Comparison of ENCODE assay signal across 14 mouse cellular contexts in the genomic region with DNA sequence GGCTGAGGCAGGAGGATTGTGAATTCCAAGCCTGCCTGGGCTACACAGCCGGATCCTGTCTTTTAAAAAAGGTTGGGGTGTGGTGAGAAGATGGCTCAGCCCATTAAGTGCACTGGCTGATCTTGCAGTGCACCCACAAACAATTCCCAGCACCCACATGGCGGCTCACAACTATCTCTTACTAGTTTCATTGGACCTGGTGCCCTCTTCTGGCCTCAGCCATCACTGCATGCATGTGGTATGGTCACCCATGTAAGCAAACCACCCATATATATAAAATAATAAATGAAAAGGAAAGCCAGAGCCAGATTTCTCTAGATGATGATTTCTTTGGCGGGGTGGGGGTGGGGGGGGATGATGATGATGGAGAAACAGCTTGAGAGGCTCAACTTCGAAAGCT. TPM values are rescaled to one million over a fixed set of nuclear protein-coding genes. Genes with fewer than 3 reads are reported as not detected.
DNase-seq lines count a peak whose midpoint lies in the region; ATAC-seq and TF ChIP-seq lines count a peak whose summit lies in the region.
"Had no signal": no experiment of that assay in that cellular context is flagged by ENCODE, and none has a peak within 500 bp of the region (broad histone marks: within the 10 kb centered on the region; RNA-seq: fewer than 3 reads in every experiment).

No protein-coding gene starts in this region.

- no peak overlapping the region for H3K9ac ChIP-seq in heart, adult 2 months (ENCODE audit: low read depth, low read length)
- H3K9ac ChIP-seq in midbrain, postnatal 0 days (replicated peaks; ENCODE audit: low read length, poor library complexity, severe bottlenecking), result no peak overlapping the region
- no peak overlapping the region for H3K9ac ChIP-seq in midbrain, embryonic 13.5 days (replicated peaks)
- H3K9ac ChIP-seq: limb, embryonic 13.5 days had no signal

- H3K4me2 ChIP-seq in midbrain, postnatal 0 days (ENCODE audit: low read depth, low read length, poor library complexity, severe bottlenecking), result no peak overlapping the region
- no peak overlapping the region for H3K4me2 ChIP-seq in midbrain, embryonic 13.5 days (replicated peaks)
- H3K4me2 ChIP-seq: limb, embryonic 13.5 days had no signal

- no peaks in the 10 kb centered on the region for H3K27me3 ChIP-seq in heart, adult 2 months (ENCODE audit: control insufficient read depth, insufficient read depth, low read length)
- no peaks in the 10 kb centered on the region for H3K27me3 ChIP-seq in heart, embryonic 10.5 days (ENCODE audit: insufficient read depth, poor library complexity, severe bottlenecking)
- no peaks in the 10 kb centered on the region for H3K27me3 ChIP-seq in midbrain, postnatal 0 days (ENCODE audit: insufficient read depth, low read length)
- H3K27me3 ChIP-seq in midbrain, embryonic 13.5 days, result no peaks in the 10 kb centered on the region
- H3K27me3 ChIP-seq: limb, embryonic 13.5 days; Patski had no signal

- H3K4me1 ChIP-seq in heart, adult 2 months (ENCODE audit: control insufficient read depth, insufficient read depth, low read length), result peaks cover 11% of the 10 kb centered on the region
- H3K4me1 ChIP-seq in heart, embryonic 10.5 days, result peaks cover 28% of the 10 kb centered on the region
- peaks cover 9% of the 10 kb centered on the region for H3K4me1 ChIP-seq in midbrain, postnatal 0 days (ENCODE audit: insufficient read depth, low read length)
- peaks cover 27% of the 10 kb centered on the region for H3K4me1 ChIP-seq in midbrain, embryonic 13.5 days (replicated peaks)
- peaks cover 16% of the 10 kb centered on the region for H3K4me1 ChIP-seq in olfactory bulb, adult 2 months (ENCODE audit: control insufficient read depth, insufficient read depth, low read length)

- DNase-seq in heart, adult 2 months, result no peak
- DNase-seq in heart, embryonic 10.5 days (ENCODE audit: low spot score), result no peak
- DNase-seq in midbrain, postnatal 0 days (ENCODE audit: low spot score), result no peak
- peak; percentile 66 for DNase-seq in ZHBTc4 (ENCODE audit: low read depth, low spot score)
- DNase-seq in kidney, adult 18-20 months, result no peak
- no peak for DNase-seq in urinary bladder, adult 18-20 months (ENCODE audit: low spot score in 2 of 2)
- DNase-seq: gastrocnemius, postnatal 14 days; thymus, adult 18-20 months had no signal

- ATAC-seq in midbrain, postnatal 0 days (ENCODE audit: low FRiP score), result no peak
- no peak for ATAC-seq in midbrain, embryonic 13.5 days
- ATAC-seq: midbrain, embryonic 16.5 days; Patski had no signal

- no peak overlapping the region for H3K27ac ChIP-seq in heart, adult 2 months
- no peak overlapping the region for H3K27ac ChIP-seq in heart, embryonic 10.5 days
- no peak overlapping the region for H3K27ac ChIP-seq in midbrain, postnatal 0 days (ENCODE audit: low read depth, low read length)
- H3K27ac ChIP-seq in midbrain, embryonic 13.5 days, result no peak overlapping the region
- H3K27ac ChIP-seq in olfactory bulb, adult 2 months (ENCODE audit: insufficient read depth, low read depth, low read length), result no peak overlapping the region
- H3K27ac ChIP-seq: limb, embryonic 13.5 days had no signal

- WGBS in heart, adult 2 months, result 93% methylated on average over 4 of the region's 4 CpGs
- WGBS in heart, embryonic 10.5 days, result 89% methylated on average over 4 of the region's 4 CpGs
- WGBS in midbrain, postnatal 0 days, result 93% methylated on average over 4 of the region's 4 CpGs
- 89% methylated on average over 4 of the region's 4 CpGs for WGBS in midbrain, embryonic 13.5 days
- 94% methylated on average over 4 of the region's 4 CpGs for whole genome bisulfite sequencing in olfactory bulb, adult 2 months

- no peaks in the 10 kb centered on the region for H3K79me2 ChIP-seq in heart, adult 2 months (replicated peaks; ENCODE audit: control insufficient read depth, insufficient read depth, low read length)

- no peak for TF ChIP-seq EP300 in heart, adult 2 months (IDR thresholded peaks at IDR 0.05; ENCODE audit: insufficient read depth, low read depth, low read length)

- H3K9me3 ChIP-seq in heart, embryonic 10.5 days, result no peaks in the 10 kb centered on the region
- H3K9me3 ChIP-seq in midbrain, postnatal 0 days (ENCODE audit: low read length), result no peaks in the 10 kb centered on the region
- no peaks in the 10 kb centered on the region for H3K9me3 ChIP-seq in midbrain, embryonic 13.5 days
- H3K9me3 ChIP-seq: limb, embryonic 13.5 days had no signal

- intact Hi-C loops in heart, adult 2 months (cut with DNase I), result loop anchor here (5.0 kb wide), 1 partner anchor 107 kb away; the partner anchor contains the start of gene Mark4

- no peaks in the 10 kb centered on the region; the same call in 1 of the 2 replicates for H3K36me3 ChIP-seq in heart, adult 2 months (ENCODE audit: control insufficient read depth, insufficient read depth, low read length)
- peaks cover 40% of the 10 kb centered on the region for H3K36me3 ChIP-seq in heart, embryonic 10.5 days
- peaks cover 23% of the 10 kb centered on the region for H3K36me3 ChIP-seq in midbrain, postnatal 0 days (ENCODE audit: insufficient read depth, low read length)
- H3K36me3 ChIP-seq in midbrain, embryonic 13.5 days, result peaks cover 38% of the 10 kb centered on the region

- no peak overlapping the region for H3K4me3 ChIP-seq in heart, adult 2 months
- no peak overlapping the region for H3K4me3 ChIP-seq in heart, embryonic 10.5 days
- no peak overlapping the region for H3K4me3 ChIP-seq in midbrain, postnatal 0 days (ENCODE audit: low read depth, low read length)
- H3K4me3 ChIP-seq in midbrain, embryonic 13.5 days (replicated peaks), result no peak overlapping the region
- H3K4me3 ChIP-seq in olfactory bulb, adult 2 months (ENCODE audit: insufficient read depth, low read depth, low read length), result no peak overlapping the region
- H3K4me3 ChIP-seq: limb, embryonic 13.5 days had no signal

- no peak for TF ChIP-seq POLR2A in heart, adult 2 months (IDR thresholded peaks at IDR 0.05; ENCODE audit: insufficient read depth, low read depth, low read length)
- peak; percentile 14; the same call in 1 of the 2 replicates for TF ChIP-seq POLR2A in olfactory bulb, adult 2 months (IDR thresholded peaks at IDR 0.05; ENCODE audit: insufficient read depth, low read depth, low read length)

- peak; percentile 51 for TF ChIP-seq CTCF in heart, adult 2 months (IDR thresholded peaks at IDR 0.05)
- peak; percentile 38 for TF ChIP-seq CTCF in midbrain, postnatal 0 days (IDR thresholded peaks at IDR 0.05)
- TF ChIP-seq CTCF in olfactory bulb, adult 2 months (IDR thresholded peaks at IDR 0.05; ENCODE audit: insufficient read depth, low read depth, low read length), result no peak

RNA-seq across cellular contexts. Expression of gene Ppp1r37, which starts 1.6 kb away (rescaled TPM):
- 10 to 100 TPM; 58.0 to 69.5 TPM for total RNA-seq in heart, adult 2 months (2021)
- 56.0 and 66.4 TPM in 2 replicates for polyA plus RNA-seq in heart, adult 2 months (2012; rRNA removed)
- 17.9 and 30.0 TPM in 2 replicates for polyA plus RNA-seq in heart, embryonic 10.5 days (2016; fragmentation: Nextera tagmentation; extraction: Ambion mirVana)
- 114 and 127 TPM in 2 replicates for total RNA-seq in midbrain, postnatal 0 days (2014; rRNA removed)
- polyA plus RNA-seq in midbrain, postnatal 0 days (2015; fragmentation: Nextera tagmentation; extraction: Ambion mirVana), result 27.8 and 28.1 TPM in 2 replicates
- polyA plus RNA-seq in midbrain, embryonic 13.5 days (2015; fragmentation: Nextera tagmentation; extraction: Ambion mirVana), result 25.7 and 37.0 TPM in 2 replicates
- polyA plus RNA-seq in olfactory bulb, adult 2 months (2012; ENCODE audit: insufficient read depth, insufficient read length, low replicate concordance, missing spikeins), result not detected in 2 replicates

RNA-seq across cellular contexts. Expression of gene Zfp296, which starts 12.6 kb away (rescaled TPM):
- under 1 TPM; 0.42 to 0.43 TPM for total RNA-seq in heart, adult 2 months (2021)
- 0.82 and 1.0 TPM in 2 replicates for polyA plus RNA-seq in heart, adult 2 months (2012; rRNA removed)
- 0.41 and 0.69 TPM in 2 replicates for polyA plus RNA-seq in heart, embryonic 10.5 days (2016; fragmentation: Nextera tagmentation; extraction: Ambion mirVana)
- total RNA-seq in midbrain, postnatal 0 days (2014; rRNA removed), result 0.33 and 1.2 TPM in 2 replicates
- 0.11 TPM in 1 of 2 replicates, not detected in the other for polyA plus RNA-seq in midbrain, postnatal 0 days (2015; fragmentation: Nextera tagmentation; extraction: Ambion mirVana)
- 0.26 and 0.31 TPM in 2 replicates for polyA plus RNA-seq in midbrain, embryonic 13.5 days (2015; fragmentation: Nextera tagmentation; extraction: Ambion mirVana)
- polyA plus RNA-seq in olfactory bulb, adult 2 months (2012; ENCODE audit: insufficient read depth, insufficient read length, low replicate concordance, missing spikeins), result not detected in 2 replicates

RNA-seq across cellular contexts. Expression of gene Gemin7, which starts 12.9 kb away (rescaled TPM):
- 10 to 100 TPM; 48.5 to 48.6 TPM for total RNA-seq in heart, adult 2 months (2021)
- 75.2 and 87.3 TPM in 2 replicates for polyA plus RNA-seq in heart, adult 2 months (2012; rRNA removed)
- polyA plus RNA-seq in heart, embryonic 10.5 days (2016; fragmentation: Nextera tagmentation; extraction: Ambion mirVana), result 149 and 182 TPM in 2 replicates
- 58.1 and 70.9 TPM in 2 replicates for total RNA-seq in midbrain, postnatal 0 days (2014; rRNA removed)
- 158 and 181 TPM in 2 replicates for polyA plus RNA-seq in midbrain, postnatal 0 days (2015; fragmentation: Nextera tagmentation; extraction: Ambion mirVana)
- 134 and 138 TPM in 2 replicates for polyA plus RNA-seq in midbrain, embryonic 13.5 days (2015; fragmentation: Nextera tagmentation; extraction: Ambion mirVana)
- polyA plus RNA-seq in olfactory bulb, adult 2 months (2012; ENCODE audit: insufficient read depth, insufficient read length, low replicate concordance, missing spikeins), result not detected in 2 replicates

RNA-seq across cellular contexts. Expression of gene Clasrp, which starts 39.8 kb away (rescaled TPM):
- total RNA-seq in heart, adult 2 months (2021), result 10 to 100 TPM; 13.9 to 14.0 TPM
- polyA plus RNA-seq in heart, adult 2 months (2012; rRNA removed), result 26.1 and 32.0 TPM in 2 replicates
- 38.7 and 47.6 TPM in 2 replicates for polyA plus RNA-seq in heart, embryonic 10.5 days (2016; fragmentation: Nextera tagmentation; extraction: Ambion mirVana)
- 74.4 and 97.4 TPM in 2 replicates for total RNA-seq in midbrain, postnatal 0 days (2014; rRNA removed)
- 70.3 and 74.7 TPM in 2 replicates for polyA plus RNA-seq in midbrain, postnatal 0 days (2015; fragmentation: Nextera tagmentation; extraction: Ambion mirVana)
- 54.0 and 65.0 TPM in 2 replicates for polyA plus RNA-seq in midbrain, embryonic 13.5 days (2015; fragmentation: Nextera tagmentation; extraction: Ambion mirVana)
- not detected in 2 replicates for polyA plus RNA-seq in olfactory bulb, adult 2 months (2012; ENCODE audit: insufficient read depth, insufficient read length, low replicate concordance, missing spikeins)

RNA-seq across cellular contexts. Expression of gene Nkpd1, which starts 46.8 kb away (rescaled TPM):
- not detected for total RNA-seq in heart, adult 2 months (2021)
- polyA plus RNA-seq in heart, adult 2 months (2012; rRNA removed), result 0.06 TPM in 1 of 2 replicates, not detected in the other
- polyA plus RNA-seq in heart, embryonic 10.5 days (2016; fragmentation: Nextera tagmentation; extraction: Ambion mirVana), result 0.09 and 0.14 TPM in 2 replicates
- total RNA-seq in midbrain, postnatal 0 days (2014; rRNA removed), result 2.3 TPM in 2 replicates
- 1.6 and 1.8 TPM in 2 replicates for polyA plus RNA-seq in midbrain, postnatal 0 days (2015; fragmentation: Nextera tagmentation; extraction: Ambion mirVana)
- polyA plus RNA-seq in midbrain, embryonic 13.5 days (2015; fragmentation: Nextera tagmentation; extraction: Ambion mirVana), result 0.08 and 0.11 TPM in 2 replicates
- not detected in 2 replicates for polyA plus RNA-seq in olfactory bulb, adult 2 months (2012; ENCODE audit: insufficient read depth, insufficient read length, low replicate concordance, missing spikeins)
- total RNA-seq: gastrocnemius, postnatal 14 days; hematopoietic stem cell, adult 5-6 weeks had no signal

Comparison
In these comparisons a context has a peak if more than half of its experiments do, and no peak if none do; other contexts are left out.
1. RNA of gene Gemin7, which starts 12.9 kb away (polyA plus RNA-seq): 149 to 182 TPM in heart, embryonic 10.5 days, 158 to 181 TPM in midbrain, postnatal 0 days, 134 to 138 TPM in midbrain, embryonic 13.5 days and 75.2 to 87.3 TPM in heart, adult 2 months; not detected in olfactory bulb, adult 2 months; every median in the first group is over 10 times any median in the second.